Mouse (Mus musculus): ENCODE results near the gene Cyp3a16. TPM values are rescaled to one million over a fixed set of nuclear protein-coding genes. Genes with fewer than 3 reads are reported as not detected.
"Not testable (repeated sequence)": the region's sequence is repeated elsewhere in the genome, so short reads cannot be mapped to it uniquely, and the experiment has no call there.

The Cyp3a16 gene
- polyA plus RNA-seq, 1 experiment, result not detected

DNA sequence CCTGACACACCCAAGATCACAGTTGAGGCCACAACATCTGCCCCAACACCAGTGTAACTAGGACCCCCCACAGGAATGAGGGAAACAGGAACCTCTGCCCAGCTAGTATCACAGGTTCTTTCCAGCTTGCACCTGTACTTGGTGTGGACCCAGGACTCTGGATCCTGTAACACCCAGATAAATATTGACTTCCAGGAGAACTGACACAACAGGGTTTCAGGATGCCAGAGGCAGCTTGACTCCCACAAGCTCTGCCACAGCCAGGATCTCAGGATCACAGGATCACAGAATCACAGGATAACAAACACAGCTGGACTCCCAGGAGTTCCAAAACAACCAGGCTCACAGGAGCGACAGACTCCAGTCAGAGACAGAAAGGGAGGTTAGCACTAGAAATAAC lies 47.2 kb downstream of the Cyp3a16 start:
- 81% methylated on average over 1 of the region's 1 CpGs for WGBS
- no peak overlapping the region for H3K27ac ChIP-seq (ENCODE audit: insufficient read depth, low read length)
- H3K27me3 ChIP-seq (ENCODE audit: control insufficient read depth, insufficient read depth, low read length), result no peaks in the 10 kb centered on the region

DNA sequence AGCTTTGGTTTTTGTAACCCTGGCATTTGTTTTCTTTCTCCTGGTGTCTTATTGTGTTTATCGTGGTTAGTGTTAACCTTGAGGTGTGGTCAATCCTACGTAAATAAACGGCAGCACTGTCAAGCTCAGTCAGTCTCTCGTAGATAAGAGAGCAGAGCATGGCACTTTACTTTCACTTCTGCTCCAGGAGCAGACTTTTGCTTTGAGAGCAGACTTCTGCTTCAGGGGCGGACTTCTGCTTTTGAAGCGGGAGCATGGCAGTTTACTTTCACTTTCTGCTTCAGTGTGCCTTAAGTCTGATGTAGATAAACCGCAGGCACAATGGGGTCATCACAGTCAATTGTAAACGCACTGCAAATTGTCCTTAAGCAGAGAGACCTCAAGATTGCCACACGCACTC lies 54.1 kb downstream of the Cyp3a16 start:
- WGBS, result 82% methylated on average over 9 of the region's 9 CpGs
- H3K36me3 ChIP-seq (ENCODE audit: control insufficient read depth, insufficient read depth, low read length), result not testable (repeated sequence)

More for the DNA sequence above, 47.2 kb downstream of the Cyp3a16 start:
- TF ChIP-seq CTCF (IDR thresholded peaks at IDR 0.05; ENCODE audit: extremely low read depth, insufficient read depth, insufficient read length, insufficient replicate concordance) (no peak), POLR2A (IDR thresholded peaks at IDR 0.05; ENCODE audit: low read depth, low read length) (no peak)
- no peaks in the 10 kb centered on the region for H3K4me1 ChIP-seq (ENCODE audit: control insufficient read depth, insufficient read depth, insufficient read length)
- no peaks in the 10 kb centered on the region for H3K36me3 ChIP-seq (ENCODE audit: control insufficient read depth, insufficient read depth, low read length)
- no peak for DNase-seq (ENCODE audit: low read depth in 1 of 2, low spot score in 2 of 2)
- no peak overlapping the region for H3K4me3 ChIP-seq (ENCODE audit: extremely low read depth, insufficient read depth, insufficient read length)

More for the DNA sequence above, 54.1 kb downstream of the Cyp3a16 start:
- not testable (repeated sequence) for H3K27ac ChIP-seq (ENCODE audit: insufficient read depth, low read length); H3K4me3 ChIP-seq (ENCODE audit: extremely low read depth, insufficient read depth, insufficient read length); H3K4me1 ChIP-seq (ENCODE audit: control insufficient read depth, insufficient read depth, insufficient read length); H3K27me3 ChIP-seq (ENCODE audit: control insufficient read depth, insufficient read depth, low read length); DNase-seq (ENCODE audit: low read depth in 1 of 2, low spot score in 2 of 2)

Other genes starting within 250 kb of the Cyp3a16 start
- 7.6 and 10.2 TPM in 2 replicates for gene Zfp655, start 238.0 kb downstream of the Cyp3a16 start, polyA plus RNA-seq (2012; rRNA removed)
- gene Zscan25, start 189.2 kb downstream of the Cyp3a16 start, polyA plus RNA-seq (2012; rRNA removed), result 15.8 and 20.3 TPM in 2 replicates
- gene Cyp3a57, start 124.4 kb downstream of the Cyp3a16 start, polyA plus RNA-seq (2012; rRNA removed), result not detected in 2 replicates
- gene Cyp3a41b, start 115.0 kb upstream of the Cyp3a16 start, polyA plus RNA-seq (2012; rRNA removed), result not detected in 2 replicates